Mouse (Mus musculus) testis, postnatal 10 days (tissue): ENCODE measurements at regions not wholly inside any gene's neighbourhood (a gene's known extent, or its start where the extent isn't known, plus 50 kb on each side); places are given as distances from the start of the nearest gene placed in this dataset.

Source experiments
- DNase-seq: peaks from one replicate; pipeline ENCODE4 v3.0.0; 2021; ENCODE audit warnings: low spot score

DNA sequence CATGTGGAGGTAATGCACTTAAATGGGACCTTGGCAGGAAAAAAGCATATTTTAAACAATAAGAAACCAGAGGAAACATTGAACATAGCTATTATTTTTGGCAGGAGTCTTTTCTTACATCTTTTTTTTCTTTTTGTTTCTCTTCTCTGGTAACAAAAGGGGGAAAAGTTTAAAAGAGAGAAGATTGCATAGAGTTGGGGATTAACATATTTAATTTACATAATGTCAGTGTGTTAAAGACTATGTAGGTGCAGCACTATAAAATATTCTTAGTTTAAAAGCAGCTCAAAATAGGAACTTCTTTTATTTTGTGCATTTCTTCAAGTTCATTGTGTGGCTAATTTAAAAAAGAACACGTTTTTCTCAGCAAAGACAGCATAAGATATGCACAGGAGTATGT, 1087.5 kb downstream of the Cdh11 start:
- DNase-seq, result no peak

DNA sequence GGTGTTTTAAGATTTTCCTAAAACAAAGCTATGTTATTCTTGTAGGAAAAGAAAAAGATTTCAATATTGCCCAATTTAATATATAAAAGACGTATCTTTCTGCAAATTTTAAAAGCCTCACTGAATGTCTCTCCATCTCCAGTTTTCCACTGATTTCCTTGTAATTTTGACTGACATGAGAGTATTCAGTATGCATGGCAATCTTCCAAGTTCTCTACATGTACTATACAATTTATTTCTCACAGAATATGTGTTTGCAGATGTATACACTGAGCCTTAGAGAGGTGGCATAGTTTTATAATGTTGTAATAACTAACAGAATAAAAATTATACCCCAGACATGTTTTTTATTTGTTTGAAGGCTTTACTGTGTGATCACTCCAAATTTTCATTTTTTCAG, 1094.5 kb downstream of the Cdh11 start:
- no peak for DNase-seq

GRCm38 (mm10) chr8:101668921-101669320, 1116.5 kb downstream of the Cdh11 start:
- no peak for DNase-seq

DNA sequence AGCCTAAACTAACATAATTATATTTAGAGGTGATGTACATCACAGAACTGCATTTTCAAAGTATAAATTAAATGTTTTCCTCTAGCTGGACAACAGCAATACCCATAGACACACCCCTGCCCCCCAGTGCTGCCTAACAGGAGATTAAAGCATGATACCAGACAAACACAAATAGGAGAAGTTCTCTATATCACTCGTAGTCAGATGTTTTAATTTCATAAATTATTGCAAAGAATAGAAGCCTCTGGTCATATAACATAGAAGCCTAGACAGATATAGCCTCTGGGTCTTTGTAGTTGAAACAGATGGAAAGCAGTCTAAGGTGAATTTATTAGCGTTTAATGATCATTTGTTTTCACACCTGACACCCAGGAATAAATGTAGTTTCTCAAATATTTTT, 1122.6 kb downstream of the Cdh11 start:
- DNase-seq, result no peak

DNA sequence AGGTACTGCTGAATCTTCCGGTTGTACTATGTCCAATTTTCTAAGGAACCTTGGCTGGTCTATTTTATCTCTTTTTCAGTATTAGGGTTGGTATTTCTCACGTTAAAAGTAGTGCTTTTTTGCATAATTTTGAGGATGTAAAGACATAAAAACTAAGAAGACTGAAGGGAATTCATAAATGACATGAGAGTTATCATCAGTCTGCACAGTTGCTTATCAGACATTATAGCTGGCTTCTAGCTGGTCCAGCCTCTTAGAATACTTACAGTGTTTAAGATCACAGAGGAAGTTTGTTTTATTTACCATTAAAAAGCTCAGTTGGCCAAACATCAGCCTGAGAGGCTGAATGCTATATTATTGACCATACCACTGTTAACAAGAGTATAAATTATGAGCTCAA, 1130.2 kb downstream of the Cdh11 start:
- DNase-seq, result no peak

DNA sequence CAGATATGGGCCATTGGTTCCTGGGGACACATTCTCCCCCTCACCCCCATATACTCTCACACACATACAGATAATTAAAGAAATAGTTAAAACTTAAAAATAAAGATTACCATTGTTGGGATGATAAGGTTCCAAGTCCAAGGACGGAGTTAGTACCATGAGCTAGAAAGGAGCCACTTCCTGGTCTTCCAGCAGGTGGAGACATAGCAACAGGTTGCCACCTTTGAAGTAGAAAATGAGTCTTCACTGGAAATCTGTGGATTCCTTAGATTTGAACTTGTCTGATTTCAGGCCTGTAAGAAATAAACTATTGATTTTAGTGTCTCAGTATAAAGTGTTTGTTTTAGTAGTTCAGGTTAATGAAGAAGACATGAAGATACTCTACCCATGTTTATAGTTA, 1156.6 kb downstream of the Cdh11 start:
- DNase-seq, result peak; percentile 38

- no peak for DNase-seq
These were observed 1163.5 kb downstream of the Cdh11 start for GRCm38 (mm10) chr8:101621941-101622340.

GRCm38 (mm10) chr8:101591115-101591514, 1194.3 kb downstream of the Cdh11 start:
- no peak for DNase-seq

DNA sequence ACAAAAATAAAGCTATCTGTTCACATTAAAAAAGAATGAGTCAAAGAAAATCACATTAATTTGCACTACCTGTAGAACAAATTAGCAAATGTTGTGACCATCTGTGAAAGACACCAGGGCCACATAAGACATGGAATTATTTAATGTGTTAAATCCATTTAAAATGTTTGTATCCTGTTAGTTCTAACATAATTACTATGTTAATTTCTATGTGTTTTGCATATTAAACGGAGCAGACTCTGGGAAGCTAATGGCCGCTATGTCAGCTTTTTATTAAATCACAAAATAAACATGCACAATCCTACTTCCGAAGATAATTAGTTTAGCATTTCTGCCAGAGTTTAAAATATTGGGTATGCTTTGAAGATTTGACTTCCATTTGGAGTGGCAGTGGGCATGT, 1194.8 kb downstream of the Cdh11 start:
- no peak for DNase-seq

DNA sequence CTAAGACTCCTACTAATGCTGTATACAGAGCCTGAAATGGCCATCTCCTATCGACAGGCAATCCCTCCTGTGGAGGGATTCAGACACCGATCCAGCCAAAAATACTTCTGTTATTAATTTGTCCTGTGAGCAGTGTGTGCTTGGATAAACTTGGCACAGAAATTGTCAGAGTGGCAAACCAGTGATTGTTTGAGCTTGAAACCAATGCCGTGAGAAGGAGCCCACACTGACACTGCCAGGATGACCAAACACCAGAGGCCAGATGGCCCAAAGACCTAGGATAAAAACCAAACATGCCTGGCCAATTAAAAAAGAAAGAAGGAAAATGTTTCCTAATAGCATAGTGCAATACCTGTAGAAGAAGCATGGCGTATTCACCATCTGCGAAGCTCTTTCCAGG, 1221.0 kb downstream of the Cdh11 start:
- no peak for DNase-seq

GRCm38 (mm10) chr8:101522758-101523157, 1262.7 kb downstream of the Cdh11 start:
- DNase-seq, result no peak

GRCm38 (mm10) chr8:101478554-101479314, 1306.7 kb downstream of the Cdh11 start:
- no peak for DNase-seq

GRCm38 (mm10) chr8:101466363-101466762, 1319.1 kb downstream of the Cdh11 start:
- no peak for DNase-seq

DNA sequence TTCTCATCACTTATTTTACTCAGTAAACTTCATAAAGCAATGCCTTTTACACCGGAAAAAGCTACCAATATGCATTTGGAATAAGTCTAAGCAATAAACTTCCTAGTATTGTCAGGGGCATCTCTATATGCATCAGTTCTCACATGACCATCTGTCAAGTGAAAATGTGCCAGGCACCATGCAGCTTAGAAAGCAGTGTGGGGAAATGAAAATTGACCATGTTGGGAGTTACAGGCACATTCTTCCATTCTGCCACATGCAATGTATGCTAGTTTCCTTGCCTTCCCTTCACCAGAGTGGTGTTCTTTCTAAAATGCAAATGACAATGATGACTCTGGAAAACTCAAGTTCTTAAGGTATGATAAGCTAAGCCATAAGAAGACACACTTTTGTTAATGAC, 1322.9 kb downstream of the Cdh11 start:
- no peak for DNase-seq

GRCm38 (mm10) chr8:101444730-101445129, 1340.7 kb downstream of the Cdh11 start:
- DNase-seq, result no peak

GRCm38 (mm10) chr8:101442563-101442962, 1342.9 kb downstream of the Cdh11 start:
- DNase-seq, result no peak

DNA sequence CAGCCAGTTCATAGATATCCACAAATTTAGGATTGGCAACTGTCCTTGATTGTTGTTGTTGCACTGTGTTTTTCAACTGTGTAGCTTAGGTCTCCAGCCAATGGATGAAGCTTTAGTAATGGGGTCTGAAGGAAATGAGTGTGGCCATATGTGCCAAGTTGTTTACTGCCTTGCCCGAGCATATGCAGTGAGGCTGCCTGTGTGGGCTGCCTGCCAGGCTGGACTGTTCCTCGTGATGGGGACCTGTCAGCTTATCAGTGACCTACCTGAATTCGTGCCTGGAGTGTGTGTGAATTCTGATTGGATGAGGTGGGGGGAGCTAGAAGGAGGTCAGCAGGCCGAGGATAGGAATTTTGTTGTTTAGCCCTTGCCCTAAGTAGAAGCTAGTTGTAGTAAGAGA, 1349.8 kb downstream of the Cdh11 start:
- DNase-seq, result no peak
